Mouse (Mus musculus): ENCODE measurements around the gene Anxa9. TPM values are rescaled to one million over a fixed set of nuclear protein-coding genes. Genes with fewer than 3 reads are reported as not detected.

The Anxa9 gene
- polyA plus RNA-seq, 1 experiment from 2014 or later: 2.5 TPM

DNA sequence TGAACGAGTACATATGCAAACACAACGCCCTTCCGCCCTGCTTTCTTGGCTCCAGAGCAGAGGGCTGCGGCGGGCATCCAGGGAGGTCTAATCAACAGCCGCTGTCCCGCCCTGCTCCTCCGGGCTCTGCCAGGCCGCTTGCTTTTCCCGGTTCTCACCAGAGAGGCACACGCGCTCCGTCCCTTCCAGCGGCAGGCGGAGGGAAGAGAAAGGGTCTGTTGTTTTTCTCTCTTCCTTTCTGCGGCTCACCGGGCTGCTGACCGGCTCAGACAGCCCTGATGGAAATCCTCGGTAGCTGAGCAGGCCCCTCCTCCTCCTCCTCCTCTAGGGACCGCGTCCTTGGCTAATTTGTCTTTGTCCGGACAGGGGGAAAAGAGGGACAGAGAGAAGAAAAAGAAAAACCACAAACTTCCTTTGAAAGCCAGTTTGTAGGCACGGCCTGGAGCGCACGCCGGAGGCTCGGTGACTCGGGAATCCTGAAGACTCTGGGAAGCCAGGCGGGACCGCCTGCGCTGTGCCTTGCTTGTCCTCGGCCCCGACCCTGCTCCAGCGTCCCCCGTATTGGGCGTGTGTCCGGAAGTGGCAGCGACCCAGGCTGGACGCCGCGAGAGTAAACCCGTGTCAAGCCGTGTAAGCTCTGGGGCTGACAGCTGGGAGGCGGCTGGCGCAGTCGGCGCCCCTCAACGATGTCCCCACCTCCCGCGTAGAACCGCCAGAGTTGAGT lies 23.9 kb downstream of the Anxa9 start:
- Histone ChIP-seq H3K4me1 (ENCODE audit: control insufficient read depth, low read depth, low read length) (peaks cover 52% of the 10 kb centered on the region), H3K27me3 (ENCODE audit: control insufficient read depth, insufficient read depth, low read depth, low read length) (no peaks in the 10 kb centered on the region), H3K4me2 (ENCODE audit: low read depth, low read length) (peak overlapping the region; percentile 90), H3K9ac (ENCODE audit: low read depth, low read length) (peak overlapping the region; percentile 95), H3K9me3 (replicated peaks; ENCODE audit: control insufficient read depth, low read length) (no peaks in the 10 kb centered on the region), H3K4me3 (ENCODE audit: low read depth, low read length) (peak overlapping the region; percentile 83), H3K36me3 (ENCODE audit: control insufficient read depth, insufficient read depth) (peaks cover 4% of the 10 kb centered on the region), H3K27ac (ENCODE audit: low read length) (peak overlapping the region; percentile 89)
- ATAC-seq (ENCODE audit: low read depth): peak; percentile 72
- WGBS (ENCODE audit: insufficient replicate concordance): under 1% methylated on average over 49 of the region's 51 CpGs

GRCm38 (mm10) chr3:95282381-95282864 lies 24.6 kb downstream of the Anxa9 start:
- Histone ChIP-seq H3K4me3 (ENCODE audit: low read depth, low read length) (peak overlapping the region; percentile 83), H3K4me1 (ENCODE audit: control insufficient read depth, low read depth, low read length) (peaks cover 53% of the 10 kb centered on the region), H3K9ac (ENCODE audit: low read depth, low read length) (peak overlapping the region; percentile 95), H3K36me3 (ENCODE audit: control insufficient read depth, insufficient read depth) (no peaks in the 10 kb centered on the region), H3K4me2 (ENCODE audit: low read depth, low read length) (peak overlapping the region; percentile 90), H3K27me3 (ENCODE audit: control insufficient read depth, insufficient read depth, low read depth, low read length) (no peaks in the 10 kb centered on the region), H3K9me3 (replicated peaks; ENCODE audit: control insufficient read depth, low read length) (no peaks in the 10 kb centered on the region), H3K27ac (ENCODE audit: low read length) (peak overlapping the region; percentile 89)
- peak; percentile 32 for ATAC-seq (ENCODE audit: low read depth)
- 0% methylated on average over 11 of the region's 11 CpGs for WGBS (ENCODE audit: insufficient replicate concordance)

DNA sequence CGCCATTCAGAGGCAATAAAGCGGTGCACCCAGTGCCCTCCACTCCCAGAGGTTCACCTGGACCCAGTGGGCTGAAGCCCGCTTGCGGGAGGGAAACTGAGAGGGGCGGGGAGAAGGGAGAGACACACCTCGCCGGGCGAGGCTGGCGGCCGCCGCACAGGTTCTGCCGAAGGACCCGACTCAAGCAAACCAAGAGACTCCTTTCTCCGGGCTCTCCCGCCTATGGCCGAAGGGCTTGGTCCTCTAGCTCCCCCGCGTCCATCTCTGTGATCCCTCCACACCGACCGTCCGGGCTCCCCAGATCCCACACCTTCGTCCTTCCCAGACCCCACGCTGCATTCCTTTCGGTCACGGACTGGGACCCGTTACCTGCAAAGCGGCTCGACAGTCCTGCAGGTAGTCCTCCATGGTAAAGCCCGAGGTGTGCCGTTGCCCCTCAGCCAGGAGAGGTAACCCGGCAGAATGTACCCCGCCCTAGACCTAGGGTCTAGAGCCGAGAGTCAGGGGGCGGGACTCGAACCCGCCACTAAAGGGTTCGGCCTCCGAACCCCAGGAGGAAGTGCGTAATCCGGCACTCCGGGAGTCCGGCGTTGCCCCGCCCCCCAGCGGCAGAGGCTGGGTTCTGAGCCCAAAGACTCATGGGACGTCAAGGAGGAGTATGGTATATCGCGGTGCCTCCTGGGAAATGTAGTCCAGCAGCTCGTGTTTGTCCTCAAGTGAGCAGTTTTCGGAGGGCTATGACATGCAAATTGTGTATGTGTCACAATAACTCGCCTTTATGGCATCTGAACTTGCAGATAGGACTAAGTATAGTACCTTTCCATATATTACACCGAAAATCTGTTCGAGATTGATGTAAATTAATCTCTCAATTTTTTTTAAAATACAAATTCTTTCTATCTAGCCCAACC lies 25.5 kb downstream of the Anxa9 start, which contains the start of the genes Mindy1 and Prune1:
Gene Mindy1 (plus strand): TSS at position 130 of the 911 bp plus-strand sequence.
Gene Prune1 (minus strand): TSS at position 861 of the 911 bp plus-strand sequence.
- Histone ChIP-seq H3K4me1 (ENCODE audit: control insufficient read depth, low read depth, low read length) (peaks cover 62% of the 10 kb centered on the region), H3K9me3 (replicated peaks; ENCODE audit: control insufficient read depth, low read length) (no peaks in the 10 kb centered on the region), H3K4me3 (ENCODE audit: low read depth, low read length) (peak within 1 kb of the TSS; percentile 83), H3K4me2 (ENCODE audit: low read depth, low read length) (peak within 1 kb of the TSS; percentile 90), H3K9ac (ENCODE audit: low read depth, low read length) (peak within 1 kb of the TSS; percentile 95), H3K36me3 (ENCODE audit: control insufficient read depth, insufficient read depth) (no peaks in the 10 kb centered on the region), H3K27me3 (ENCODE audit: control insufficient read depth, insufficient read depth, low read depth, low read length) (no peaks in the 10 kb centered on the region), H3K27ac (ENCODE audit: low read length) (peak within 1 kb of the TSS; percentile 90)
- under 1% methylated on average over 53 of the region's 53 CpGs for WGBS (ENCODE audit: insufficient replicate concordance)
- peak; percentile 86 for ATAC-seq (ENCODE audit: low read depth)

DNA sequence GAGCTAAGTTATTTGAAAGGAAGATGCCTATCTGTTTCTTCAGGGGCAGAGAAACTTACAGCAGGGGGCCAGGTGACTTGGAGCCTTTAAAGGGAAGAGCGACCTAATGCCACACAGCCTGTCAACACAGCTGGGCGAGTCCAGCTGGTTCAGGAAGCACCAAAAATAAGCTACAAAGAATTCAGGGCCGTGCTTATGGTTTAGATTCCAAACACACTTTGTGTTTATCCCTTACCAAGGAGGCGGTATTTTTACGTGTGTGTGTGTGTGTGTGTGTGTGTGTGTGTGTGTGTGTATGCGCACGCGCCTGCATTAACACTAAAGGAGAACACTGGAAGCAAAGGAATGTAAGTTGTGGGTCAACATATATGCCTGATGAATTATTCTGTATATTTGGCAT lies 26.2 kb downstream of the Anxa9 start:
- ATAC-seq (ENCODE audit: low read depth): no peak
- peaks cover 58% of the 10 kb centered on the region for H3K4me1 ChIP-seq (ENCODE audit: control insufficient read depth, low read depth, low read length)

DNA sequence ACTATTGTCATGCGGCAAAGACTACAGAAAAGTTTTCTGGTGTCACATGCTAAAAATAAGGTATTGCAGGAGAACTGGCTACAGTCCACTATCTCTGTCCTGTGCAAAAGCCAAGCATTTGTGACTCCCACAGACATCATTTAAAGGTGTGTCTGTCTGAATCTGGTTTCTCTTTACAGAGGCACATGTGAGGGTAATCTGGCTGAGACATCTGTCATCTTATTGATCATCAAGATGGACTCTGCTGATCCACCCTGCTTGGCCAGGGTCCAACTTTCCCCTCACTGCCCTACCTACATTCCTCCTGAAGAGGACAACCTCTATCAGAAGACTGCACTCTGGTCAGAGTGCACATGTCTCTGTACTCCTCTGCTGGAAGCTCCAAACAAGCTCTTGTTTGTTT lies 29.8 kb downstream of the Anxa9 start:
- no peaks in the 10 kb centered on the region for H3K36me3 ChIP-seq (ENCODE audit: control insufficient read depth, insufficient read depth)
- no peak overlapping the region for H3K4me3 ChIP-seq (ENCODE audit: low read depth, low read length)
- no peak for ATAC-seq (ENCODE audit: low read depth)
- H3K27ac ChIP-seq (ENCODE audit: low read length): peak overlapping the region; percentile 3
- H3K9ac ChIP-seq (ENCODE audit: low read depth, low read length): no peak overlapping the region
- no peaks in the 10 kb centered on the region for H3K27me3 ChIP-seq (ENCODE audit: control insufficient read depth, insufficient read depth, low read depth, low read length)
- 79% methylated on average over 1 of the region's 1 CpGs for WGBS (ENCODE audit: insufficient replicate concordance)
- no peak overlapping the region for H3K4me2 ChIP-seq (ENCODE audit: low read depth, low read length)
- peaks cover 50% of the 10 kb centered on the region for H3K4me1 ChIP-seq (ENCODE audit: control insufficient read depth, low read depth, low read length)
- H3K9me3 ChIP-seq (replicated peaks; ENCODE audit: control insufficient read depth, low read length): no peaks in the 10 kb centered on the region

More for the DNA sequence above, 26.2 kb downstream of the Anxa9 start:
- peak overlapping the region; percentile 92 for H3K9ac ChIP-seq (ENCODE audit: low read depth, low read length)
- WGBS (ENCODE audit: insufficient replicate concordance): 8% methylated on average over 8 of the region's 8 CpGs
- peak overlapping the region; percentile 90 for H3K4me2 ChIP-seq (ENCODE audit: low read depth, low read length)
- peak overlapping the region; percentile 90 for H3K27ac ChIP-seq (ENCODE audit: low read length)
- H3K36me3 ChIP-seq (ENCODE audit: control insufficient read depth, insufficient read depth): no peaks in the 10 kb centered on the region
- H3K4me3 ChIP-seq (ENCODE audit: low read depth, low read length): peak overlapping the region; percentile 81
- H3K27me3 ChIP-seq (ENCODE audit: control insufficient read depth, insufficient read depth, low read depth, low read length): no peaks in the 10 kb centered on the region
- no peaks in the 10 kb centered on the region for H3K9me3 ChIP-seq (replicated peaks; ENCODE audit: control insufficient read depth, low read length)

- Histone ChIP-seq H3K9ac (ENCODE audit: low read depth, low read length) (no peak overlapping the region), H3K27ac (ENCODE audit: low read length) (peak overlapping the region; percentile 3), H3K4me2 (ENCODE audit: low read depth, low read length) (no peak overlapping the region), H3K4me3 (ENCODE audit: low read depth, low read length) (no peak overlapping the region), H3K36me3 (ENCODE audit: control insufficient read depth, insufficient read depth) (no peaks in the 10 kb centered on the region), H3K9me3 (replicated peaks; ENCODE audit: control insufficient read depth, low read length) (no peaks in the 10 kb centered on the region), H3K27me3 (ENCODE audit: control insufficient read depth, insufficient read depth, low read depth, low read length) (no peaks in the 10 kb centered on the region), H3K4me1 (ENCODE audit: control insufficient read depth, low read depth, low read length) (peaks cover 50% of the 10 kb centered on the region)
- WGBS (ENCODE audit: insufficient replicate concordance): 42% methylated on average over 5 of the region's 5 CpGs
- ATAC-seq (ENCODE audit: low read depth): no peak
These were observed 30.5 kb downstream of the Anxa9 start for GRCm38 (mm10) chr3:95276428-95276934.

GRCm38 (mm10) chr3:95275161-95275560 lies 31.8 kb downstream of the Anxa9 start:
- no peak overlapping the region for H3K9ac ChIP-seq (ENCODE audit: low read depth, low read length)
- no peak for ATAC-seq (ENCODE audit: low read depth)
- H3K36me3 ChIP-seq (ENCODE audit: control insufficient read depth, insufficient read depth): no peaks in the 10 kb centered on the region
- 51% methylated on average over 6 of the region's 6 CpGs for WGBS (ENCODE audit: insufficient replicate concordance)
- no peaks in the 10 kb centered on the region for H3K27me3 ChIP-seq (ENCODE audit: control insufficient read depth, insufficient read depth, low read depth, low read length)
- peaks cover 40% of the 10 kb centered on the region for H3K4me1 ChIP-seq (ENCODE audit: control insufficient read depth, low read depth, low read length)
- H3K9me3 ChIP-seq (replicated peaks; ENCODE audit: control insufficient read depth, low read length): no peaks in the 10 kb centered on the region
- H3K27ac ChIP-seq (ENCODE audit: low read length): no peak overlapping the region
- no peak overlapping the region for H3K4me3 ChIP-seq (ENCODE audit: low read depth, low read length)
- H3K4me2 ChIP-seq (ENCODE audit: low read depth, low read length): no peak overlapping the region

DNA sequence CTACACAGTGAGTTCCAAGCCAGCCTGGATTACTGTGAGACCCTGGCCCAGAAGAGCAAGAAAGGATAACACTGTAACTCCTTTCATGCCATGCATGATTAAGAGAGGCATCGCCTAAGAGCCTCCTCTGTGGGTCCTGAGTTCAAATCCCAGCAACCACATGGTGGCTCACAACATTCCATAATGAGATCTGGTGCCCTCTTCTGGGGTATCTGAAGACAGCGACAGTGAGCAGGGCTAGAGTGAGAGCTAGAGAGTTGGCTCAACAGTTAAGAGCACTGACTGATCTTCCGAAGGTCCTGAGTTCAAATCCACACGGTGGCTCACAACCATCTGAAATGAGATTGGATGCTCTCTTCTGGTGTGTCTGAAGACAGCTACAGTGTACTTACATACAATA lies 32.5 kb downstream of the Anxa9 start:
- WGBS (ENCODE audit: insufficient replicate concordance): 83% methylated on average over 4 of the region's 4 CpGs
- no peak overlapping the region for H3K4me2 ChIP-seq (ENCODE audit: low read depth, low read length)
- H3K9me3 ChIP-seq (replicated peaks; ENCODE audit: control insufficient read depth, low read length): no peaks in the 10 kb centered on the region
- no peaks in the 10 kb centered on the region for H3K27me3 ChIP-seq (ENCODE audit: control insufficient read depth, insufficient read depth, low read depth, low read length)
- H3K4me3 ChIP-seq (ENCODE audit: low read depth, low read length): no peak overlapping the region
- peaks cover 35% of the 10 kb centered on the region for H3K4me1 ChIP-seq (ENCODE audit: control insufficient read depth, low read depth, low read length)
- no peak overlapping the region for H3K9ac ChIP-seq (ENCODE audit: low read depth, low read length)
- no peaks in the 10 kb centered on the region for H3K36me3 ChIP-seq (ENCODE audit: control insufficient read depth, insufficient read depth)
- no peak overlapping the region for H3K27ac ChIP-seq (ENCODE audit: low read length)
- ATAC-seq (ENCODE audit: low read depth): no peak
